Mouse (Mus musculus): ENCODE results near the gene Lrp6.

Gene Lrp6

DNA sequence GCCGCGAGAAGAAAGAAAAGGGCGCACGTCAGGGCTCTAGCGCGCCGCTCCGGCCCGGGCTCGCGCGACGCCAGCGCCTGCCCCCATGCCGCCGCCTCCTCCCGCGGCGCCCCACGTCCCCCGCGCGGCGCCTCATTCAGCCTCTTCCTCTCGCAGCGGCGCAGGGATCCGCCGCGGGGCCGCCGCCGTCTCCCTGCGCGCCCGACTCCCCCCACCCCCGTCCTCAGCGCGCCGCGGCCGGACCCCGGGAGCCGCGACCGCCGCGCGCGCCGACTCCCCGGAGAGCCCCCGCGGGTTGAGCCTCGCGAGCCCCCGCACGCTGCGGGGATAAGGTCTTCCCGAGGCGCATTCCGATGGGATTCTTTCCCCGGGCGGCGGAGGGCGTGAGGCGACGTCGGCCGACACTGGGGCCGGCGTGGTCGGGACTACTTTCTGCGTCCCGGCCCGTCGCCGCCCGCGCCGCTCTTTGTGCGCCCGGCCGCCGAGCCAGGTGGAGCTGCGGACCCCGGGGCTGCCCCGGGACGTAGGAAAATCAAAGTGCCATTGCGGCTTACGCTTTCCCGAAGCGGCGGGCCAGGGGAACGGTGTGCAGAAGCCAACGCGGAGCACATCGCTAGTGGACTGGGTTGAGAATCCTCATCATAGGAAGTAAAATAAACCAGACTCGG is at the start of gene Lrp6:
TSS of gene Lrp6 (minus strand) at position 148 of the 668 bp plus-strand sequence.
- DNase-seq (ENCODE audit: low spot score): peak; percentile 87

DNA sequence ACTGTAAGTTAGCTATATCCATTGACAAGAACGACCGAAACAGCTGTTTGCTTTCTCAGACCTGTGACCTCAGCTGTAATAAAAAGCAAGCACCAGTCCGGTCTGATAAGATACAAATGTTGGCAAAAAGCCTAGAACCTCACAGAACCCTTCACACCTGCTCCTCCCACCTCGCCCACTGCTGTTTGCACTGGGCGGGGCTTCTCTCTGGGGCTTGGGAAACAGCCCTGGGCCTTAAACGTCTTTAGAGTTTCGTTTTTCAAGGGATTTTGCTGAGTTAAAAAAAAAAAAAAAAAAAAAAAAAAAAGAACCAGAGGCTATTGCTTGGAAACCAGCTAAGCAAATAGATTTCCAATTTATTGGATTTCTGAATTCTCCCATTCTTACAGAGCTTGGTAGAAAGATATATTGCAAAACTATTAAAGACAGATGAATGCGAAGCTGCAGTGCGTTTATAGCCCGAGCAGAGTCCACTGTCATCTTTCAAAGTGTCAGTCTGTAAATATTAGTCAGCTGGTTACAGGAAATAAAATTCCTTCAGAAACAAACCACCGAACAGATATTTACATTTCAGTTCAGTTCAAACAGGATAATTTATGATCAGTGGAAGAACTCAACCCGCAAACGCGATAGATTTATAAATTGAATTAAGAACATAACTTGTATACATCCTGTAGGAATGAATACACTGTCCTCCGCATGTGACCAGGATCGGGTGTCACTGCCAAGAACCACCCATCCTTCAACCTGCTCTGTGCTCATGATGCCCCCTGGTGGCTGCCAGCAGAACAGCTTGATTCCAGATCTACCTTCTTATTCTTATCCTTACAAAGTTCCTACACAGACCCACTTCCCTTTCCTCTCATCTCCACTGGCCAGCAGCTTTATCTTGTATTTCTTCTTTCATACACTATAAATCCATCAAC is 48.2 kb upstream of the Lrp6 start:
- peak; percentile 73 for DNase-seq (ENCODE audit: low spot score)

DNA sequence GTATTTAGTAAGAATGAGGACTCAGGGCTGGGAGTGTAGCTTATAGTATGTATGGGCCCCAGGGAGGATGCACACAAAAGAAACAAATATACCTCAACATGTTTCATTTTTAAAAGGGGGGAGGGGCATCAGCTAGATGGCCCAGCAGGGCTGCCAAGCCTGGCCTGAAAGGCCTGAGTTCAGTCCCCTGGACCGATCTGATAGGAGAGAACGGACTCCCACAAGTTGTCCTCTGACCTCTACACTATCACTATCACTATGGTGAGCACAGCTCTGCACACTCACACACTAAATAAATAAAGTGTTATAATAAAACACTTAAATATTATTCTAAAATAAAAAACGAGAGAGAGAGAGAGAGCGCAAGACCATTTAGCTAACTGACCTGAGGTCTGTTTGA is 47.6 kb upstream of the Lrp6 start:
- DNase-seq (ENCODE audit: low spot score): no peak

DNA sequence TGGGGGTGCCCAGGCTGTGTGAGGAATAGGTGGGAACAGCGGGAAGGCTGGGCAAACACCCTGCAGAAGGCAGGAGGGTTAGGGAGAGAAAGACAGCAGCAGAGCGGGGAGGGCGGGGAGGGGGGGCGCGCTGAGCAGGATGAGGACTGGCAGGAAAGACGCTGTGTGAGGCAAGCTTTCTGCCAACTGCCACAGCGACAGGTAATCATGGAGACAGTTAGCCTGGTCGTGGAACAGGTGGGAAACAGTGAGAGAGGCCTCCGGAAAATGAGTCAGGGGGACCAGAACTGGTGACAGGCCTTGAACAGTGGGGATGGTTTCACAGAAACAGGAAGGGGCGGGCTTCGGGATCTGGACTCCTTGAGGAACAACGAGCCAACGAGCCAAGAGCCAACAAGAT is 45.1 kb upstream of the Lrp6 start:
- DNase-seq (ENCODE audit: low spot score): no peak

DNA sequence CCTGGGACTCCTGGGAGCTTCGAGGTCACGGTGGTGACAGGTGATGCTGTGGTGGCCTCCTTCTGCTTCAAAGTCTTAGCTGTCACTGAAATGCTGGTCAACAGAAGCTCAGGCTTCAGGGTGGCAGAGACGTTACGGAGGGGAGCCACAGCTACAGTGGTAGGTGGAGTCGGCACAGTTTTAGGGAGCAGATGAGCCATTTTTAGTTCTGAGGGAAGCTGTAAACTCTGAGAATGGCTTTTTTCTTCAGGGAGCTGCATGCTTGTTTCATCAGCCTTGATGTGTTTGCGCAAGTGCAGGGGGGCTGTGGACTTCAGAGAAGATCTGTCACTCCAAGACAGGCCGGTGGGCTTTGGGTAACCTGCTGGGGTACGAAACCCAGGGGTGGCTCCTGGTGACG is 43.6 kb upstream of the Lrp6 start:
- DNase-seq (ENCODE audit: low spot score): no peak

DNA sequence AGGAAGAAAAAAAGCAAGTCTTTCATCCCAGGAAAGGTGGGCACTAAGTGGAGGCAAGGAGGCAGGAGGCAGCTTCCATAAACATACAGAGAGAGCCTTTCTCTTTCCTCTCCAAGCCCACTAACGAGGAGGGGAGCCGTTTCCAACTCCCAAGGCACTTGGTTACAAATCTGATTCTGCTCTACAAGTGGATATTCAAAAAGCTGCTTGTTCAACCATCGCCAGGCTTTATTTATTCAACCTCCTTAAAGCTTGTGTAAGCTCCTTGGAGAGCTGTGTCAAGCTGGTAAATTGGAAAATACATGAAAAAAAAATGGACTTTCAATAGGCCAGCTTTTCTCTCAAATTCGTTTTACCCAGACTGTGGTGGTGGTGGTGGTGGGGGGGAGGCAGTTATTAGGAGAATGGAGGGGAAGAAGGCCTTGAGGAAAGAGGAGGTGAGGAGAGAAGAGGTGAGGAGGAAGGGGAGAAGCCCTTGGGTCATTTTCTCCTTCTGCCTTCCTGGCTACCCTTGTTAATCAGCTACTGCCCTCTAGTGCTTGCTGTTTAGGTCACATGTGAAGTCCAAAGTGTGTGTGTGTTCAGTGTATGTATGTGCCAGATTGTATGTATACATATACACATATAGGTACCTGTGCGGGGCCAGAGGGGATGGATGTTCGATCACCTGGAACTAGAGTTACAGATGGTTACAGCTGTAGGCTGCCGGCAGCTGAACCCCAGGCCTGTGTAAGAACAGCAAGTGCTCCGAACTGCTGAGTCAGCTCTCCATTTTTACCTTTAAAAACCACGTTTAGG is 40.4 kb upstream of the Lrp6 start:
- DNase-seq (ENCODE audit: low spot score): no peak

DNA sequence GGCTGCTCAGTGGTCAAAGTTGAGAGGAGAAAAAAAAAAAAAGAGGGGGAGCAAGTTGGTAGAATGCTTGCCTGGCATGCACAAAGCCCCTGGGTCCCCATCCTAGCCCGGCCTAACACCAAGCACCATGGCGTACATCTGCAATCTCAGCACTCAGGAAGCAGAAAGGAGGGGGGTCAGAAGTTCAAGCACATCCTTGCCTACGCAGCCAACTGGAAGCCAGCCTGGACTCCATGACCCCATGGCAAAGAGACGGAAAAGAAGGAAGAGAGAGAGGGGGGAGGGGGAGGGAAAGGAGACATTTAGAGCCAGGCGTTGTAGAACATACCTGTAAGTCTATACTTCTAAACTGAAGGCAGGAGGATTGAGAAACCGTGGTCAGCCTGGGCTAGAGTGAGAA is 39.8 kb upstream of the Lrp6 start:
- no peak for DNase-seq (ENCODE audit: low spot score)

DNA sequence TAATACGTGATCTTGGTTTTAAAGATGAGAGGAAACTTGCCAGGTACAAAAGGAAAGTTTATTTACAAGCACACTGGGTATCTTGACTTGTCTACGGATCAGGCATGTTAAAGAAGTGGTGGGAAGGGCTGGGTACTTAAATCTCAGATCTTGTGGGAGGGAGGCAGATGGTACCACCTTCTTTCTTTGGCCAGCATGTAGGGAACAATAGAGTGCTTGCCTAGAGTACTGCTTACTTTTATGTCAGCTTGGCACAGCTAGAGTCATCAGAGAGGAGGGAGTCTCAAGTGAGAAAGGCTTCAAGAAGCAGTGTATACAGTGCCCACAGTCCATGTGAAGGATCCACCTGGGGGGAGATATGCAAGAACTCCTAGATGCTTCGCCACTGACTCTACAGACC is 38.4 kb upstream of the Lrp6 start:
- no peak for DNase-seq (ENCODE audit: low spot score)

DNA sequence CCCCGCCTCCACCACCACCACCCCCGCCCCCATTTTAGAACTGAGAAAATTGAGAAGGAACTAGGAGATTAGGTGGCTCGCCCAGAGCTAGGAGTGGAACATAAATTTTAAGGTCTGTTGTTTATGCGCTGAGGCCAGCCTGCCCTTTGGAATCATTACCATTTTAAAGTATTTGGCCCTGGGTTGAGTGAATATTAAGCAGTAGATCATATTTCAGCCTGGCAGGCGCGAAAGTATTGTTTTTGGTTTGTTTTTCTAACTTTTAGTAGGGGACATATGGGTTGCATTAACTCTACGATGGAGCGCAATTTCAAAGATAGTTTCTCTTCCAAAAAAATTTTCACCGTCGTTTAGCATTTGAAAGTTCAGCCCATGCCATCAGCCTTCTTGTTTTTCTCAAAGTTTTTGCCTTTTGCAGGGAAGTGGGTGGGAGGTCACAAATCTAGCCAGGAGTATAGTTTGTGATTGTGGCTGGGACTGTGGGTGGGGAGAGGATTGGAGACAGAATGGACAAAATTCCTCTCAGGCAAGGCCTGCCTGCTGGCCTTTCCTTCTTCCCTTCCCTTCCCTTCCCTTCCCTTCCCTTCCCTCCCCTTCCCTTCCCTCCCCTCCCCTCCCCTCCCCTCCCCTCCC is 35.7 kb upstream of the Lrp6 start:
- no peak for DNase-seq (ENCODE audit: low spot score)

DNA sequence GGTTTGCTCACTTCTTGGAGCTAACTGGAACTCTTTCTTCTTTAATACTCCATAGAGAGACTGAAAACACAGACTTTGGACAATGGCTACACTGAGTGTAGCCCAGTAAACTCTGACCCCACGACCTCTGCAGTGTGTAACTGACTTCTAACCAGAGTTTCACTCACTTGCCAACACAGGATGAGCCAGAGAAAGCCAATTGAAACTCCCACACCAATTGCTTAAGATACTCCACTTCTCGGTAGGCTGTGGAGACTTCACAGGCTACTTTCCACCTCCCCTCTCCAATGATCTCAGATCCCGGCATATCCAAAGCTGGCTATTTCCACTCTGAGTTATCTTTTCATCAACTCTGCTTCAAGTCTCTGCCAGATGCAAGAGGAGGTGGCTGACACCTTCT is 35.0 kb upstream of the Lrp6 start:
- no peak for DNase-seq (ENCODE audit: low spot score)

DNA sequence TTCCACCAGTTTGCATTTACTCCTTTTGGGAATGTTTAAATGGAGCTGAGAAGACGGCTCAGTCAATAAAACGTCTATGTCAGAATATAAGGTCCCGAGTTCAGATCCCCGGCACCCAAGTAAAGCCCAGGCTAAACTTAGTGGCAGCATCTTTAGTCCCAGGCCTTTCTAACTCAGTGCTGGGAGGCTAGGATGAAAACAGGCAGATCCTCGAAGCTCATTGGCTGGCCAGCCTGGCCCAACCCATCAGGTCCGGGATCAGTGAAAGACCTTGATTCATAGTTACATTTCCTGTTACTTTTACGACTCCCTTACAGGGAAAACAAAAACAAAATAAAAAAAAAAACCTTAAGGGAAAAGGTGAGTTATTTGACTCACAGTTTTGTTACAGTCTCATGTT is 34.4 kb upstream of the Lrp6 start:
- peak; percentile 55 for DNase-seq (ENCODE audit: low spot score)

DNA sequence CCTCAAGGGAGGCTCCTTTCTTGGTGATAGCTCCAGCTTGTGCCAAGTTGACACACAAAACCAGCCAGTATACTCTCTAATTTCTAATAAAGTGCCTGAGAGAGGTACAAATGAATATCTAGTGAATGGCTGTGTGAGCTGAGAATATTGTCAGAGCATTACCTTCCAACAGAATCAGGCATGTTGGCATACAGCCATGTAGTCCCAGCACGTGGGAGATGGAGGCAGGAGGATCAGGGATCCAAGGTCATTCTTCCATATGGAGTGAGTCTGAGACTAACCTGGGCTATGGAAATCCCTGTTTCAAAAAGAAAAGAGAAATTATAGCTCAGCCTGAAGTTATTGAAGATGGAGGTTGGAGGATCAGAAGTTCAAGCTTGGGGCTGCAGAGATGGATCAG is 32.5 kb upstream of the Lrp6 start:
- DNase-seq (ENCODE audit: low spot score): no peak

DNA sequence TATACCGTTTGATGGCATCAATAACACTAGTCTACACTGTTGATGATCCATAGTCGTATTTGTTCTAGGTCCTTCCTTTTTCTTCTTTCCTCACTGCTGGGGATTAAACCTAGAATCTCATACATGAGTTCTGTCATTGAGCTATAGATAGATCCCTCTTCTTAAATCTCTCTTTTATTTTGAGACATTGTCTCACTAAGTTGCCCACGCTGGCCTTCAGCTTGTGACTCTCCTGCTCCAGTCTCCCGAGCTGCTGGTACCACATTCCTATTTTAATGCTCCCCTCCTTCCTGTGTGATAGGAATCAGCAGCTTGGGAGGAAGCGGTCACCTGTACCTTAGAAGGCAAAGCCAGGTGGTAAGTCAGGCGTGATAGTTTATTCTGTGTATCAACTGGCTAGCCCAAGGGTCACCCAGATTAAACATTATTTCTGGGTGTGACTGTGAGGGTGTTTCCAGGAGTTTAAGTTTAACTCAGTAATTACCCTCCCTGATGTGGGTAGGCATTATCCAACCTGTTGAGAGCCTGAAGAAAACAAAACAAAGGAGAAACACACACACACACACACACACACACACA is 31.0 kb upstream of the Lrp6 start:
- DNase-seq (ENCODE audit: low spot score): no peak

DNA sequence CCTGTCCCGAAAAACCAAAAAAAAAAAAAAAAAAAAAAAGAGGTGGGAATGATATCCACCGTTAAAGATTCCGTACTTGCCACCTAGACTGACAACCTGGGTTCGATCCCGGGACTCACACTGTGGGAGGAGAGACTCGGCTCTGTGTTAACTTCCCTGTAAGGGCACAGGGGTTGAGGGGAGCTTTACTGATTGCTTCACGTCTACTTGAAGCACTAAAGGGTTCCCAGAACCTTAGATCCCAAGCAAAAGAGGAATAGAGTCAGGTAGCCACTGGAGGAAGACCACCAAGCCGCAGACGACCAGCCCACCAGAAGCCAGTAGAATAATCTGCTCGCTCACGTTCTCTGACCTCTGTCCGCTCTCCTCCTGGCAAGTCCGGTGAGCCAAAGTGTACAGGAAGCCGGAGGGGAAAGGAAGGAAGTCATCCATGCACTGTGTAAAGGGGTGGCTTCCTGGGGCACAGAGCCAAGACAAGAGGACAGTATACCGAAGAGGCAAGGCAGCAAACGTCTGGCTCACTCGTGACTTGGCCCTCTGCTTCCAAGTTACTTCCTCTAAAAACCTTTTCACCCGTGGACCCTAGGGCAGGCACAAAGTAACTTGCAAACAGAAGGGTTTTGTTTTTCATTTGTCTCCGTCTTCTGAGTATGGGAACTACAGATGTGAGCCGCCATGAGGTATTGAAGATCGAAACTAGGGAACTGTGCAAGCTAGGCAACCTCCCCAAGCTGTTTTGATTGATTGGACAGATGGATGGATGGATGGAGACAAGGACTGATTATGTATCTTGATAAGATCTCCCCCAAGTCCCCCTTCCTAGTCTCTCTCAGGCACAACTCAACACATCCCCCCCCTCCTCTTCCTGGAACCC is 28.0 kb upstream of the Lrp6 start:
- DNase-seq (ENCODE audit: low spot score): no peak

DNA sequence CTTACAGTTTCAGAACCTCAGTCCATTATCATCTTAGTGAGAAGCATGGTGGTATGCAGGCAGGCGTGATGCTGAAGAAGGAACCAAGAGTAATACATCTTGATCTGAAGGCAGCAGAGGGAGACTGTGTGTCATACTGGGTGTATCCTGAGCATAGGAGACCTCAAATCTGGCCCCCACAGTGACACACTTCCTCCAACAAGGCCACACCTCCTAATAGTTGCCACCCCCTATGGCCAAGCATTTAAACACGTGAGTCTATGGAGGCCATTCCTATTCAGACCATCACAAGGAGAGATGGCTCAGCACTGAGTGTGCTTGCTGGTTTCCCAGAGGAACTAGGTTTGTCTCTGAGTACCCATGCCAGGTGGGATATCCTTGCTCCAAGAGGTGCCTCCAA is 24.8 kb upstream of the Lrp6 start:
- no peak for DNase-seq (ENCODE audit: low spot score)

DNA sequence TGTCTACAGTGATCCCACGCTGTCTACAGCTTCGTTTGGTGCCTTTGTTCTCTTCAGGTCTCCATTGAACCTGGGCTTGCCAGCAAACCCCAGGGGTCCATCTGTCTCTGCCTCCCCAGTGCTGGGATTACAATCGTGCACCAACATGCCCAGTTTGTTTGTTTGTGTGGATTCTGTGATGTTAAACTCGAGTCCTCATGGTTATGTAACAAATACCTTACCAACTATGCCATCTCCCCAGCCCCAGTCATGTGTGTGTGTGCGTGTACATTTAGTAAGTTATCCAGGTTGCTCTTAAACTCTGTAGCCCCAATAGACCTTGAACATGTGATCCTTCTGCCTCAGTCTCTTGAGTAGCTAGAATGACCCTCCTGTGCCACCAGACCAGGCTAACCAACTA is 19.5 kb upstream of the Lrp6 start:
- no peak for DNase-seq (ENCODE audit: low spot score)

DNA sequence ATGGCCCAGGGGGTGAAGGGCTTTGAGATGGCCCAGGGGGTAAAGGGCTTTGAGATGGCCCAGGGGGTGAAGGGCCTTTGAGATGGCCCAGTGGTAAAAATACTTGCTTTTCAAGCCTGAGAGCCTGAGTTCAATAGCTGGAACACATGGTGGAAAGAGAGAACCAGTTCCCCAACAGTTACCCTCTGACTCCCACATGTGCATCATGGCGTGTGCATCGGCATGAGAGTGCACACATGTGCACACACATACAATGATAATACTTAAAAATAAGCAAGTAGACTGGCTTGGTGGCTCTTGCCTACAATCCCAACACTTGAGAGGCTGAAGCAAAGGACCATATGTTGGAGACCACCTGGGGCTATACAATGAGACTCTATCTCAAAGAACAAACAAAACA is 17.9 kb upstream of the Lrp6 start:
- DNase-seq (ENCODE audit: low spot score): no peak

DNA sequence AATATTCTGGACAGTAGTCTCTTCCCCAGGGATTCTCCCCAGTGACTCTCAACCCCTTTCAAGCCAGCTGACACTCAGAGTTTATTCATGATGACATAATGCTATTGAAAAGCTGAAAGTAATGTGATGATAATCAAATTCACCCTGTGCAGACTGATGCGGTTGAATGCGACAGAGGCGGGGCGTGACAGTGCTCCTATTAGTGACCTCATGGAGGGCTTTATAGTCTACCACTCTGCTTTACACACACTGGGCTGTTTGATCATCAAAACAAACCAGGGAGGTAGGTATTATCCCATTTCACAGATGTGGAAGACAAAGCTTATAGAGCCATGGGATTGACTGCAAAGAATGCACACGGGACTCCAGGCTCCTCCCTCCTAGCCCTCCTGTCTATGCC is 15.3 kb upstream of the Lrp6 start:
- DNase-seq (ENCODE audit: low spot score): no peak

DNA sequence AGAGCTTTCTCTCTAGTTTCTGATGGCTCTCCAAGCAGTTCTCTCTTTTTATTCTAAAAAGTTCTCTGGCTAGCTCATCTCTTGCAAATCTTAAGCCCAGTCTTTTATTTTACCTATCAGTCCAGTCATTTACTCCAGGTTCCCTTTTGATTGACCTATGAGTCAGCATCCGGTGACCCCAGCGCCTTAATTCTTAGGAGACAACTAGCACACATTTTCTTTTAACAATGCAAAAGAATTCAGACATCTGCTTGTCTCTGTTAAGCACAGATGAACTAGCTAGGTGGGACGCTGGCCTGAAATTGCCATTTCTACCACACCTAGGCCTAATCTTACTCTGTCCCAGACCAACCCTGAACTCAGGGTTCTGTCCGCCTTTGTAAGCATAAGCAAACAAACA is 12.7 kb upstream of the Lrp6 start:
- DNase-seq (ENCODE audit: low spot score): no peak

DNA sequence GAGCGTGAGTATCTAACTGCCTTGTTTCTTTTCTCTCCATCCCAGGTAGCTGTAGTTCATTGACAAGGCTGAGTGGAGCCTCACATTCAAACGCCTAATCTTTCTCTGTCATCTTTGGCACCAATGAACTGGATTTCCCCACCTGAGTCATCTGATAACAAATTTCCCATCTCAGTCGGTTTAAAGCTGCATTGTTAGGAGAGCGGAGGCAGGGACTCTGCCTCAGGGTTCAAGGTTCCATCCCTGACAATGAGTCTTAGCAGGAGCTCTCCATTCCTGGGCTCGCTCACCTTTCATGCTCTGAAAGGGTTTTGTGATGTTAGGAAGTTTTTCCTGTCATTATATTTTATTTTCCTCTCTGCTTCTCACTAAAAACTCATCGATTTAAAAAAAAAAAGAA is 11.3 kb upstream of the Lrp6 start:
- no peak for DNase-seq (ENCODE audit: low spot score)

DNA sequence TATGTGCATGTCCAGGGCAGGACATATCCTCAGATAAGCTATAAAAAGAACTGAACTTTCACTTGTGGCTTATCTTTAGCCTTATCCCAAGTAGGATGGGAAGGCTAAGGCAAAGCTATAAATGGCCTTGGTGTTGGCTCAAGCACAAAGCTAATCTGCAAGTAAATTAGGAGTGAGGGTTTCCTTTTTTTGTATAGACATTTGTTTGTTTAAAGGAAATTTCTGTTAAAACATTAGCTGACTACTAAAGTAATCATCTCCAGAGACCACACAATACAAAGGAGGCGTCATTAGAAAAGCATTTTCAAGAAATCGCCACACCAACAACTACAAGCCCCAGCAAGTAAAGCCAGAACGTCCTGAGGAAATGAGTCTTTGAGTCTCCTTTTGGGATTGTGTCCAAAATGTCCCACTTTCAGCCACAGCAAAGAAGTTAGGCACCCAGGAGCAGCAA is 8.6 kb upstream of the Lrp6 start:
- DNase-seq (ENCODE audit: low spot score): no peak
